Mouse (Mus musculus): ENCODE results near the gene Plekhj1.

DNA sequence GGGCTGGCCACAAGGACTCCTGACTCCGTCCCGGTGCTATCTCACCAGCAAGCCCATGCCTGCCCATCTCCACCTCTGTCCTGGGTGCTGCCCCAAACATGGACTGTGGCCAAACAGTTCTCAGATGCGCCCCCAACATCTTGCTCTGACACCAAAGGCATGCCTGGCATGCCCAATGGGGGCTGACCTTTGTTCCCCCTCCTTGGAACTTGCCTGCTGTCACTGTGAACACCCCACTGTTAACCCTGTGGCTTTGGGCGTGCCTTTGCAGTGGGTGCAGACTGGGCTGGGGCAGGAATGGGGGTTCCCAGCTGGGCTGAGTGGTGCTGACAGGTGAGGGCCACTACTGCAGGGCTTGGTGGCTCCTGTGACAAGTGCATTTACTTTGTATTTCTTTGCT is 4.6 kb downstream of the Plekhj1 start:
- no peak for TF ChIP-seq CTCF (IDR thresholded peaks at IDR 0.05)
- TF ChIP-seq EP300 (IDR thresholded peaks at IDR 0.05) = no peak

All from lung, postnatal 0 days (tissue).